Mouse (Mus musculus): Measurements from ENCODE around the gene Nfic. TPM values are rescaled to one million over a fixed set of nuclear protein-coding genes. Genes with fewer than 3 reads are reported as not detected.

The Nfic gene
- polyA plus RNA-seq, 1 experiment from 2014 or later, result 21.9 TPM

DNA sequence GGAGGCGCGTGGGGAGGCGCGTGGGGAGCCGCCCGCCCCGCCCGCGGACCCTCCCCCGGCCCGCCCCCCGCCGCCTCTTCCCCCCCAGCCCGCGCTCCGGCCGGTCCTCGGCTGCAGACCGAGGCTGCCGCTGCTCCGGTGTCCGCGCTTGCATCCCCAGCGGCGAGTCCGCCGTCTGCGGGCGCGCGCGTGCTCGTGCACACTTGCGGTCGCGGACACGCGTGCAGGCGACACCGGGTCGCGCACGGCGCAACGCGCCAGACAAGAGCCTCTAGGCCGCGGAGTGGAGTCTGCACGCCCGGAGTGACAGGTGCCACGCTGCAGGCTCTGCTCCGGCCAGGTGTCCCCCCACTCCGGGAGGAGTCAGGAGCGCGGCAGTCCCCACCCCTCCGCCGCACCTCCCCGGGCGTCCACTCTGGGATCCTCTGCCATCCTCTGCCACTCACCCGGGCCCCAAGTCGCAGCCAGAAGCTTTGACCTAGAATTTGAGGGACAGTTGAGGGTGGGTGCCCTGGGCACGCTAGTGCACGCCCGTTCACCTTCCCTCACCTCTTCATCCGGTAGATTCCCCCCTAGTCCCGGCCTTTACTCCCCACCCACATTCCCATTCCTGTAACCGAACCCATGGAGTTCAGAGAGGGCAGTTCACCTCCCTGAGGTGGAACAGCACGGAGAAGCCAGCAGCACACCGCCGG lies 24.5 kb downstream of the Nfic start:
- peak; percentile 48 for DNase-seq (ENCODE audit: low spot score)

GRCm38 (mm10) chr10:81430141-81430830 lies 25.1 kb downstream of the Nfic start:
- peak; percentile 72 for DNase-seq (ENCODE audit: low spot score)

DNA sequence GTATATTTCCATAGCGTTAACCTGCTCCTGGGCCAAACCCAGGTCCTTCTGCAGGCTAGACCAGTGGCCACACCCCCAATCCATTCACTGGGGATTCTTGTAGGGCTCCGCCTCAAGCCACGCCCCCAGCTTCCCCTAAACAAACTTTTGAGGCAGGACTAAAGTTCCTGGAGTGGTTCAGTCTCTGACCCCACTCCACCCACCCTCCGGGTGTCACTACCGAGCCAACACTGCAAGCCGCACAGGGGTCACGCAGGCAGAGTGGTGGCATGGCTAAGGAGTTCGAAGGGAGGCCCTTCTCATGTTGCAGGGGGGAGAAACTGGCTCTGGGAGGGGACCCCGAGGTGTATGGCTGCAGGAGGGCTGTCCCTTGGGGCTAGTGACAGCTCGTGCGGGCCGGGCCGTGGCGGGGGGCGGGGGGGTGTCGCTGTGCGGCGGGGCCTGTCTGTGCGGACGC lies 25.8 kb downstream of the Nfic start:
- DNase-seq (ENCODE audit: low spot score), result peak; percentile 74

DNA sequence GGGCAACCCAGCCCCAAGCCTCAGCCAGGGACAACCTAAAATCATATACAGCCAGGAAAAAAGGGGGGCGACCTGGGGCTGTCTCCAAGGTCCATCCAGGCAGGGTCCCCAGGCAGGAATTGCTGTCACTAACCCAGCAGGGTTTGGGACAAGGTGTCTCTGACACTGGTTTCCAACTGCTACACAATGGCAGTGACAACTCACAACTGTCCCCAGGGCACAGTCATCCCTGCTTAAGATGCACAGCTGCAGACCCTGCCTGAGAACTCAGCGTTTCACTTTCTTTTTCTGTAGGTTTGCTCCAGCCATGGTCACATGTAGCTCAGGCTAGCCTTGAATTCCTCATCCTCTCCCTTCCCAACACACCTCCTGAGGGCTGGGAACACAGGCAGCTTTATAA lies 26.3 kb downstream of the Nfic start:
- DNase-seq (ENCODE audit: low spot score), result no peak

DNA sequence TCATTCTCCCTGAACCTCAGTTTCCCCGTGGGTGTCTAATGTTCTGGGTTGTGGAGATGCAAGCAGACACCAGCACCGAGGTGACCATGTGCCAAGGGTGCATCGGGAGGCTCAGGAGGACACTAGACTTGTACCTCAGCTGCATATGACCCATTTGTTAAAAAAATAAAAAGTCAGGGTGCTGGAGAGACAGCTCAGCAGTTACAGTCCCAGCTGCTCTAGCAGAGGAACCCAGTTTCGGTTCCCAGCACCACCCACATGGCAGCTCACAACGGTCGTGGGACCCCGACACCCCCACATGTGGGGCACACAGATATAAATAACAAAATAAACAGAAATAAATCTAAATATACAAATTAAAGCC lies 26.9 kb downstream of the Nfic start:
- DNase-seq (ENCODE audit: low spot score), result no peak

DNA sequence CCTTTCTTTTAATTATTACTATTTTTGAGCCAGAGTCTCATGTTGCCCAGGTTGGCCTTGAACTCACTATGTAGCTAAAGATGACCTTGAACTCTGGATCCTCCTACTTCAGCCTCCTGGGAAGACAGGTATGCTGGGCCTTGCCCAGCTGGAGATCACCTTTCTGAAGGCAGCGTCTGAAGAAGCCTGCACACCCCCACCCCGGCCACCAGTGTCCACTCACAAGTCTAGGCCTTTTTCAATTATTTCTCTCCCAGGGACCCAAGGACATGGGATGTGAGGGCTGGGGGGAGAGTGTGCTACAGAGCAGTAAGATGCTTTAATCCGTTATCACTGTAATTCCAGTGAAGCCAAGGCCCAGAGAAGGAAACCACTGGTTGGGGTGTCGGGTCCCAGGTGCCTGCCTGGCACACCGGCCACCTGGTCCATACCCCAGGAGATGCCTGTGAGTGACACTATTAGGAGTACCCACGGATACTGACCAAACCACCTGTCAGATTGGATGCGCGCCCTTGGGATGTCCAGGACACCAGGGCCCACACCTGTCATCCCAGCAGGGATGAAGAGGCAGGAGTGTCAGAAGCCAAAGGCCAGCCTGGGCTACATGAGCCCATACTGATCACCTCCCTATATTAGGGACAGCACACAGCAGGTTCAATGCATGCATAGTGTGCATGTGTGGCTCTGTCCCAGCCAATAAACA lies 27.5 kb downstream of the Nfic start:
- DNase-seq (ENCODE audit: low spot score), result no peak

- no peak for DNase-seq (ENCODE audit: low spot score)
Observed at GRCm38 (mm10) chr10:81427327-81427726, 28.1 kb downstream of the Nfic start.

DNA sequence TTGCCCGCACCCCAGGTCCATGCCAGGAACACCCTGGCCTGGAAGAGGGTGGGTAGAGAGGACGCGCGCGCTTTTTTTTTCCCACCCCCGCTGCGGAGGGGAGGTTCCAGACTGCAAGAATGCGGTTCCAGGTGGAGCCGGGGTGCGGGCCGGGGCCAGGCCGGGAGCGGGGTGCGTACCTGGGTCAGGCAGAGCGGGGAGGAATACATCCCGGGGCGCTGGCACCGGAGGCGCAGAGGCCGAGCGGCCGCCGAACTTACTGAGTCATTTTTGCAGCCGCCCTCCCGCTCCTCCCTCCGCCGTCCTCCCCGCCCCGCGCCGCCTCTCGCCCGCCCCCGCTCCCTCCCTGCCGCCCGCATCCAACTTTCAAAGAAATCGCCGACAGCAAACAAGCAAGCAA lies 28.5 kb downstream of the Nfic start:
- no peak for DNase-seq (ENCODE audit: low spot score)

- DNase-seq (ENCODE audit: low spot score), result no peak
Observed at GRCm38 (mm10) chr10:81426081-81426671, 29.3 kb downstream of the Nfic start.

- no peak for DNase-seq (ENCODE audit: low spot score)
Observed at GRCm38 (mm10) chr10:81425236-81425850, 30.1 kb downstream of the Nfic start.

DNA sequence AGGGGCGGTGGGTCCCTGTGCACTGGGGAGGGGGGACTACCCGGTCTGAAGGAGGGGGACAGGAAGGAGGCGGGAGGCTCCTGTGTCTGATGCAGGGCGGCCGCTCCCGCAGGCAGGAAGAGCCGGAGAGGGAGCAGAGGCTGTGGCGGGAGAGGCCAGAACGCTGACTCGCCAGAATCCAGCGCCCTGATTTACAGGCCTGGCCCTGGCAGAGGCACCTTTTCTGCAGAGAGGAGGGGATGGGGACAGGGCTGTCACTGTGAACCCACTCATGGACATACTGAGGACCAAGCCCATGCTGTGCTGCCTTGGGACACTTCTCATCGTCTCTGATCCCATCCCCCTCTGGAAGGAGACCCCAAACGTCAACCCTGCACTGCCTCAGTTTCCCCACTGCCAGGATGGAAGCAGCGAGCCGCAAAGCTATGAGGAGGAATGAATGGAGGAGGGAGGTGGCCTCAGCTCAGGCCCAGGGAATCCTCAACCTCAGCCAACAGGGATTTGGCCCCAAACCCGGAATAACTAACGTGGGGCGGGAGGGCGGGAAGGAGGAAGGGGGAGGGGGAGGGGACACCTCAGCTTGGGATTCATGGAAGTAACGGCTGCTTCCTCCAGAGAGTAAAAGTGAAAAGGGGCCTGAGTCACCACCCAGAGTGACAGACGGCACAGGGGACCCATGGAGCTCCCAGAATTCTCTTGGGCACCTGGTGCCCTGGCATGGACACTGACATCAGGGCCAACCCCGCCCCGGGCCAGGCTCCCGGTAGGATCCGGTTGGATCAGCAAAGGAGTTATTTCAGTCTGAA lies 31.0 kb downstream of the Nfic start:
- no peak for DNase-seq (ENCODE audit: low spot score)

- DNase-seq (ENCODE audit: low spot score), result no peak
Observed at GRCm38 (mm10) chr10:81423476-81424245, 31.8 kb downstream of the Nfic start.

- no peak for DNase-seq (ENCODE audit: low spot score)
Observed at GRCm38 (mm10) chr10:81422661-81423217, 32.7 kb downstream of the Nfic start.

DNA sequence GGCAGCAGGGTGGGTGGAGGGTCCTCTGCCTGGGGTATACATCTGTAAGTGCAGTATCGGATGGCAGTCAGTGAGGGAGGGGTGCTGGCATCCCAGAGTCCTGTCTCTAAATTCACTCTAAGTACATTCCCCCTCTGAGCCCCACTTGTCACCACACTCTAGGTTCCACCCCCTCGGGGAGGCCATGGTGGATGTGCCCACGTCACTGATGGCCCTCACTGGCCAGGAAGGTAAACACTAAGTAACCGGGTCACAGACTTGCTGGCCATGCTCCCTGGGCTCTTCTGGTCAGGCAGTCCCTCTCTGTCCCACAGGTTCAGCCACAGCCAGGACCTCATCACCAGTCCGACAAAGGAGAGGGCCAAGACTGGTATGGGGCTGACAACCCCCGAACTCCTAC lies 33.2 kb downstream of the Nfic start:
- no peak for DNase-seq (ENCODE audit: low spot score)

DNA sequence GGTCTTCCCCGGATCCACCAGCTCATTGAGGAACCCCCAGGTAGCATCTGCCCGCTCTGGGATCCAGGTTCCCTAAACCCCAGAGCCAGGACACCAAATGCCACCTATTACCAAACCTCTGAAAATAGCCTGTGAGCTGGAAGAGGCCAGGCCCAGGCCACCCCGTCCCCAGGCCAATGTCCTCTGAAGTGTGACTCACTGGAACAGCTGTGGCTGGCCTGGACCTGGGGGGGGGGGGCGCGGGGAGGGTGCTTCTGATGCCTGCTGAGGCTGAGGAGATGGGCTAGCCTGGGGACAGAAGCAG lies 33.7 kb downstream of the Nfic start:
- DNase-seq (ENCODE audit: low spot score), result no peak

GRCm38 (mm10) chr10:81421041-81421796 lies 34.2 kb downstream of the Nfic start:
- DNase-seq (ENCODE audit: low spot score), result no peak

DNA sequence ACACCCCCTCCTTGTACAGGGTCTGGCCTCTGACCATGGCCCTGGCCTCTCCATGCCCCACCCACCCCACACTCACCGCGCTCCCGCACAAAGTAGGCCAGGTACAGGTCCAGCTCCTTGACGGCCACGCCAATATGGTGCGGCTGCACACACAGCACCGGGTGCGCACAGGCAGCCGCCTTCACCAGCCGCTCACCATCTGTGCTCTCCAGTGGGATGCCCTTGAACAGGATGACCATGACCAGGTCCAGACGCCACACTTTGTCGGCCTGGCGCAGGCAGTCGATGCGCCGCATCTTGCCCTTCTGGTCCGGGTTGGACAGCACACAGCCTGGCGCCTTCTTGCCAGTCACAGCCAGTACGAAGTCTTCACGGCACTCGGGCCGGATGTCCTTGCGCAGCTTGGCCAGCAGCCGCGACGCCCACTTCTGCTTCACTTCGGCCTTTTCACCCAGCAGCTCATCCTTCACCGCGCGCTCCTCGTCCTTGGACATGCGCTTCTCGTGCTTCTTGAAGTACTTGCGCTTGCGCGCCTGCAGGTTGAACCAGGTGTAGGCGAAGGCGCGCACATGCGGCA lies 35.2 kb downstream of the Nfic start:
- DNase-seq (ENCODE audit: low spot score), result no peak

DNA sequence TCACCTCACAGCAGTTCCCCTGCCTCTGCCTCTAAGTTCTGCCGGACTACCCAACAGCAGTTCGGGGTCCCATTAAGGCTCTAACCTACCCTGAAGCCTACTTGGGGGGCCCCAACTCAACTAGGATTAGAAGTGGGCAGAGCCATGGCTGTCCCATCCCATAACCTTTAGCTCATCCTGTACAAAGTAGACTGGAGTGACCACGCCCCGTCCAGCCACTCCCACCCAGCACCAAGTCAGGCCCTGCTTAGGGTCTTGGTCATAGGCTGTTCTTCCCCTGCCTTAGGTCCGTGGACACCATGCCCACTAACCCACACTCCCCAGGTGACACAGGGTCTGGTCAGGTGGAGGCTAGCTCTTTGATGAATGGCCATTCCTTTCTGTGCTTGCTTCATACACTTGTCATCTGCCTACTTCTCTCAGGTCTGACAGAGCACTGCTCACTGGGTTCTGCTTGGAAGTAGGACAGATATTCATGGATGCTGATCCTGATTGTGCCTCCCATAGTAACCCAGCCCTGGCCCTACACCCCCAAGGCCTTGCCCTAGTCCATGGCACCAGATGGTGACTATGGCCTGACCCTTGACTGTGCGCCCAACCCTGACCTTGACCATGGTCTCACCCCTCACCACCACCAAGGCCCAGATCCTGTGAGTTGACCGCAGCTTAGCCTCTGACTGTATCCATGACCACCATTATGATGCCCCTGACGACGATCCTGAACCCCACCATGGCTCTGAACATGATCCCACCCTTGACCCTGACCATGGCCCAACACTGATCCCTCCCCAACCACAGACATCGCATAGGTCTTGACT lies 36.1 kb downstream of the Nfic start:
- DNase-seq (ENCODE audit: low spot score), result no peak

Data from thymus, postnatal 0 days (tissue).